Mouse (Mus musculus): ENCODE measurements around the gene Llgl2. TPM values are rescaled to one million over a fixed set of nuclear protein-coding genes. Genes with fewer than 3 reads are reported as not detected.

Gene Llgl2
- polyA plus RNA-seq, 1 experiment from 2014 or later, result 1.3 TPM

DNA sequence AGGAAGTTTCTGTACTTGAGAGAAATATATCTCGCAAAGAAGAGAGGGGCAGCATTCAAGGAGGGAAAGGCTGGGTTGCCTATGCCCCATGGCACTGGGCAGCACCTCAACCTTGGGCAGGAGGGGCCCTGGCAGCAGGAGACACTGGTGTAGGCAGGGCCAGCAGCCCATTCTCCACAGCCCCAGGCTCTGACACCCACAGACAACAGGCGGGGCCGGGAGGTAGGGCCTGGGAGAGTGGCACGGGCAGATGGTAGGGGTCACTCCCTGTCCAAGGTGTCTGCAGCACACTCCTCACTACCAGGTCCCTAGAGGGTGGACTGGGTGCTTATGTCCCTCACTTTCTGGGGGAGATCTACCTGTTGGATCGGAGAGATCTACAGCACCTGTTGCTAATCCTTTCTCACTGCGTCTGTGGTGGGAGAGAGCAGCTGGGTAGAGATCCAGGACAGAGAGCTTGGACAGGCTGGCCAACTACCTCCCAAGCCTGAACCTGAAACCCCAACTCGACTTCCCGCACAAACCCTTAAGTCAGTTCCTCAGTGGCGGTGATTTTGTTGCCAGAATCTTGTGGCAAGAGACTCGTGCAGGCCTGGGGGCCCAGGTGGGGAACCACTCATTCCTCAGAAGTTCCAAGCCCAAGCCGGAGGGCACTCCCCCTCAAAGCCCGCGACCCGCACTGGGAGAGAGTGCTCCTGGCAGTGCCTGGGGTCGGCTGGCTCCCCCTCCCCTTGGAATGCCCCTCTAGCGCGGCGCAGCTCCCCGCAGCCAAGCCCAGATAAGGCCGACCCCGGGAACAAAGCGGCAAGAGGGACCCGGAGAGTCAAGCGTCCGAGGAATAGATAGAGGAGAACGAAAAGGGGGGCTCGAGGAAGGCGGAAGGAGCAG, 11.1 kb upstream of the Llgl2 start:
- Histone ChIP-seq H3K27ac (ENCODE audit: low read depth, low read length) (peak overlapping the region; percentile 53), H3K36me3 (ENCODE audit: control insufficient read depth, insufficient read depth, low read length) (no peaks in the 10 kb centered on the region), H3K9ac (ENCODE audit: low read depth, low read length) (peak overlapping the region; percentile 63), H3K9me3 (ENCODE audit: control insufficient read depth, low read length) (no peaks in the 10 kb centered on the region), H3K4me3 (ENCODE audit: low read length) (peak overlapping the region; percentile 91), H3K4me2 (ENCODE audit: low read length) (peak overlapping the region; percentile 98), H3K4me1 (ENCODE audit: control insufficient read depth, insufficient read depth, low read depth, low read length) (peaks cover 53% of the 10 kb centered on the region), H3K27me3 (replicated peaks; ENCODE audit: control insufficient read depth, insufficient read depth, low read length) (no peaks in the 10 kb centered on the region)
- 2% methylated on average over 25 of the region's 28 CpGs for WGBS
- peak; percentile 3; the same call in 1 of the 2 replicates for ATAC-seq

DNA sequence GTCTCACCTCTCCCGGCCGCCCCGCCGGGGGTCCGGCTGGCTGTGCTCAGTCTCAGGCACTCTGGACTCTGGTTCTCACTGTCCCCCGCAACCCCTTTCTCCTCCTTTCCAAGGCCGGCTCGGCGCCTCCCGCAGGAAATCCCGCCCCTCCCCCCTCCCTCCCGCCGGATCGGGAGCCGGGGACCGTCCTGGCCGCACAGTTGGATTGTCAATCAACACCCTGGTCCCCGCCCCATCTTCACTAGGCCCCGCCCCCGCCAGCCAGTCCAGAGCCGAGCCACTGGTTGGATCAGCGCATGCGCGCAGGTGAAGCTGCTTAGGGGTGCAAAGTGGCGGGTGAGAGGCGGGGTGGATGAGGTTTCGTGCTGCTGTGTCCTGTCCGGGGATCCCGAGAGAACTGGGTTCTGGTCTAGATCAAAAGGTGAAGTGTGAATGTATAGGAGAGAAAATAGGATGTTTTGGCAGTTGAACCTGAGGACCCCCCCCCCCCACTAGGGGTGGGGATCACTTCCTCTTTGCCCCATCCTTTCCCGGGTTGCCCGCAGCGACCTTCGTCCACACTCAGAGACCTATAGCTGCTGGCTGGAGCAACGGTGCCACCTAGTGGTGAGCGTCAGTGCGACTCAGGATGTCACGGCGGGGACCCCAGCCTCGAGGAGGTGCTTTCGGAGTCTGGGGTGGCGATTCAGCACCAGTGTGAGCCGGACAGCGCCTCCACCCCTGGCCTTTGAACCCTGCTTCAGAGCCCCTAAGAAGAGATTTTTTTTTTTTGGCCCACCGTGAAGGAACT, 10.1 kb upstream of the Llgl2 start, which contains the start of gene Caskin2:
Gene Caskin2 (minus strand): TSS at position 133 of the 790 bp plus-strand sequence.
- Histone ChIP-seq H3K27ac (ENCODE audit: low read depth, low read length) (peak within 1 kb of the TSS; percentile 78), H3K4me1 (ENCODE audit: control insufficient read depth, insufficient read depth, low read depth, low read length) (peaks cover 44% of the 10 kb centered on the region), H3K4me3 (ENCODE audit: low read length) (peak within 1 kb of the TSS; percentile 91), H3K4me2 (ENCODE audit: low read length) (peak within 1 kb of the TSS; percentile 98), H3K27me3 (replicated peaks; ENCODE audit: control insufficient read depth, insufficient read depth, low read length) (no peaks in the 10 kb centered on the region), H3K36me3 (ENCODE audit: control insufficient read depth, insufficient read depth, low read length) (no peaks in the 10 kb centered on the region), H3K9ac (ENCODE audit: low read depth, low read length) (peak within 1 kb of the TSS; percentile 92), H3K9me3 (ENCODE audit: control insufficient read depth, low read length) (no peaks in the 10 kb centered on the region)
- under 1% methylated on average over 40 of the region's 44 CpGs for WGBS
- ATAC-seq, result peak; percentile 87

DNA sequence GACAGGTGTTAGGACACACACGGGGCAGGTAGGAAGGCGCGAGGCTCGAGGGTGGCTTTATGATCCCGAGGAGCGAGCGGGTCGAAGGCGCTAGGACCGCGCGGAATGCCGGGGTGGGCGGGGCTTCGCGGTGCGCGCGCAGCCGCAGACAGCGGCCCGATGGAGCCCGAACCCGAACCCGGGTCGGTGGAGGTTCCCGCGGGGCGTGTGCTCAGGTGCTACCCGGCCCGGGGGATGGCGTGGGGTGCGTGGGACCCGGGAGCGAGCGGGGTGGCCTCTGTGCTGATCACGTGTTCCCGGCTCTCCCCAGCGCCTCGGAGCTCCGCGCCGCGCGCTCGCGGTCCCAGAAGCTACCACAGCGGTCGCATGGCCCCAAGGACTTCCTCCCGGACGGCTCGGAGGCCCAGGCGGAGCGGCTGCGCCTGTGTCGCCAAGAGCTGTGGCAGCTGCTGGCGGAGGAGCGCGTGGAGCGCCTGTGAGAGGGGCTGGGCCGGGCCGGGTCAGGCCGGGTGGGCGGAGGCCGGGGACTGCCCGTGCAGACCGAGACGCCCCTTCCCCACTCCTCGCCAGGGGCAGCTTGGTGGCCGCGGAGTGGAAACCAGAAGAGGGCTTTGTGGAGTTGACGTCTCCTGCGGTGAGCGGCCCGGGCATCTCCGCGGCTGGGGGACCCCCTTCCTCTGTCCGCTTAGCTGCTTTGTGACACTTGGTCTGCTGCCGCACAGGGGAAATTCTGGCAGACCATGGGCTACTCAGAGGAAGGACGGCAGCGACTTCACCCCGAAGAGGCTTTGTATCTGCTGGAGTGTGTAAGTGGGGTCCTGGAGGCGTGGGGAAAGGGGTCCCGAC, 9.0 kb upstream of the Llgl2 start, which contains the start of gene Tsen54:
Gene Tsen54 (plus strand): TSS at position 120 of the 846 bp plus-strand sequence.
- under 1% methylated on average over 64 of the region's 84 CpGs for WGBS
- Histone ChIP-seq H3K36me3 (ENCODE audit: control insufficient read depth, insufficient read depth, low read length) (peaks cover under 1% of the 10 kb centered on the region), H3K4me2 (ENCODE audit: low read length) (peak within 1 kb of the TSS; percentile 98), H3K4me3 (ENCODE audit: low read length) (peak within 1 kb of the TSS; percentile 91), H3K9ac (ENCODE audit: low read depth, low read length) (peak within 1 kb of the TSS; percentile 92), H3K27me3 (replicated peaks; ENCODE audit: control insufficient read depth, insufficient read depth, low read length) (no peaks in the 10 kb centered on the region), H3K9me3 (ENCODE audit: control insufficient read depth, low read length) (no peaks in the 10 kb centered on the region), H3K4me1 (ENCODE audit: control insufficient read depth, insufficient read depth, low read depth, low read length) (peaks cover 33% of the 10 kb centered on the region), H3K27ac (ENCODE audit: low read depth, low read length) (peak within 1 kb of the TSS; percentile 78)
- ATAC-seq, result peak; percentile 55

DNA sequence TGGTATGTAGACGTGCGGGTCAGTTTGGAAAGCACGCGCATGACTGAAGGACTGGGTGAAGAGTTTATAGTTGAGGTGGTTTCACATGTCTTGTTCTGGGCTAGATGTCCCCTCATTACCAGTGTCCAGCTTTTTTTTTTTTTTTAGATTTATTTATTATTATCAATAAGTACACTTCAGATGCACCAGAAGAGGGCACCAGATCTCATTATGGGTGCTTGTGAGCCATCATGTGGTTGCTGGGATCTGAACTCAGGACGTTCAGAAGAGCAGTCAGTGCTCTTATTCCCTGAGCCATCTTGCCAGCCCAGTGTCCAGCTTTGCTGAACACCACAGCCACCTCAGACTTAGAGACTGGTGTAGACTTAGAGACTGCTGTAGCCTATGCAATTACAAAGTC, 6.5 kb upstream of the Llgl2 start:
- H3K27ac ChIP-seq (ENCODE audit: low read depth, low read length), result no peak overlapping the region
- H3K27me3 ChIP-seq (replicated peaks; ENCODE audit: control insufficient read depth, insufficient read depth, low read length), result no peaks in the 10 kb centered on the region
- H3K4me3 ChIP-seq (ENCODE audit: low read length), result no peak overlapping the region
- no peaks in the 10 kb centered on the region for H3K9me3 ChIP-seq (ENCODE audit: control insufficient read depth, low read length)
- H3K4me1 ChIP-seq (ENCODE audit: control insufficient read depth, insufficient read depth, low read depth, low read length), result peaks cover 24% of the 10 kb centered on the region
- no peak overlapping the region for H3K4me2 ChIP-seq (ENCODE audit: low read length)
- peaks cover 14% of the 10 kb centered on the region for H3K36me3 ChIP-seq (ENCODE audit: control insufficient read depth, insufficient read depth, low read length)
- ATAC-seq, result no peak
- no peak overlapping the region for H3K9ac ChIP-seq (ENCODE audit: low read depth, low read length)
- 91% methylated on average over 5 of the region's 5 CpGs for WGBS

DNA sequence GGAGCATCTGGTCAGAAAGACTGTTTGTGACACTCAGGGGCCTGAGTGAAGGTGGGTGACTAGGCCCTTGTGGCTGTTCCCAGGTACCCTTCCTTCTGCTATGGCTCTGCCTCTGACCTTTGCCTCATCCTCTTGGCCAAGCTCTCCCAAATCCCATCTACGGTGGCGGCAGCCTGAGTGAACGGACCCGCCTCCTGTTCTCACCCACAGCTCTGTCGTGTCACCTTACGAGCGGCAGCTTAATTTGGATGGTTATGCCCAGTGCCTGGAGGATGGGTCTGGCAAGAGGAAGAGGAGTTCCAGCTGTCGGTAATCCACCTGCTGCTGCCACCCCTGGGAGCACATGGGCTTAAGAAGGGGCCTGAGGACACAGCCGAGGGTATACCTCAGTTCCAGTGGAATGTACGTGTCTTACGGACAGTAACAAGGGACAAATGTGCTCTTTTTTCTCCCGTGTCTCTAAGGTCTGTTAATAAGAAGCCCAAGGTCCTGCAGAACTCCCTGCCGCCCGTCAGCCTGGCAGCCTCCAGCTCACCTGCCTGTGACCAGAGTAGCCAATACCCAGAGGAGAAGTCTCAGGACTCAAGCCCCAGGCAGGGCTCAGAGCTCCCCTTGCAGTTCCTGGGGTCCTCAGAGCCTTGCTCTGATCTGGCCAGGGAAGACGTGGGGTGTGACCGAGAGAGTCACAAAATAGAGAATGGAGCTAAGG, 3.8 kb upstream of the Llgl2 start:
- Histone ChIP-seq H3K36me3 (ENCODE audit: control insufficient read depth, insufficient read depth, low read length) (peaks cover 14% of the 10 kb centered on the region), H3K9ac (ENCODE audit: low read depth, low read length) (no peak overlapping the region), H3K9me3 (ENCODE audit: control insufficient read depth, low read length) (no peaks in the 10 kb centered on the region), H3K4me1 (ENCODE audit: control insufficient read depth, insufficient read depth, low read depth, low read length) (peaks cover 23% of the 10 kb centered on the region), H3K27ac (ENCODE audit: low read depth, low read length) (no peak overlapping the region), H3K4me2 (ENCODE audit: low read length) (no peak overlapping the region), H3K27me3 (replicated peaks; ENCODE audit: control insufficient read depth, insufficient read depth, low read length) (peaks cover 14% of the 10 kb centered on the region), H3K4me3 (ENCODE audit: low read length) (no peak overlapping the region)
- WGBS, result 92% methylated on average over 16 of the region's 16 CpGs
- ATAC-seq, result no peak

- H3K27ac ChIP-seq (ENCODE audit: low read depth, low read length), result no peak overlapping the region
- no peak overlapping the region for H3K9ac ChIP-seq (ENCODE audit: low read depth, low read length)
Measured at GRCm38 (mm10) chr11:115821001-115821400, 2.8 kb upstream of the Llgl2 start.

GRCm38 (mm10) chr11:115824813-115825212, 964 bp downstream of the Llgl2 start:
- Histone ChIP-seq H3K4me2 (ENCODE audit: low read length) (peak overlapping the region; percentile 99), H3K4me3 (ENCODE audit: low read length) (no peak overlapping the region; the same call in 1 of the 2 replicates), H3K9me3 (ENCODE audit: control insufficient read depth, low read length) (no peaks in the 10 kb centered on the region), H3K27me3 (replicated peaks; ENCODE audit: control insufficient read depth, insufficient read depth, low read length) (peaks cover 25% of the 10 kb centered on the region), H3K9ac (ENCODE audit: low read depth, low read length) (no peak overlapping the region), H3K27ac (ENCODE audit: low read depth, low read length) (no peak overlapping the region), H3K4me1 (ENCODE audit: control insufficient read depth, insufficient read depth, low read depth, low read length) (peaks cover 12% of the 10 kb centered on the region), H3K36me3 (ENCODE audit: control insufficient read depth, insufficient read depth, low read length) (peaks cover 14% of the 10 kb centered on the region)
- ATAC-seq, result no peak
- WGBS, result 17% methylated on average over 11 of the region's 11 CpGs

More at GRCm38 (mm10) chr11:115821001-115821400, 2.8 kb upstream of the Llgl2 start:
- 85% methylated on average over 4 of the region's 4 CpGs for WGBS
- Histone ChIP-seq H3K4me3 (ENCODE audit: low read length) (no peak overlapping the region), H3K4me1 (ENCODE audit: control insufficient read depth, insufficient read depth, low read depth, low read length) (peaks cover 14% of the 10 kb centered on the region), H3K9me3 (ENCODE audit: control insufficient read depth, low read length) (no peaks in the 10 kb centered on the region), H3K4me2 (ENCODE audit: low read length) (no peak overlapping the region), H3K27me3 (replicated peaks; ENCODE audit: control insufficient read depth, insufficient read depth, low read length) (peaks cover 21% of the 10 kb centered on the region), H3K36me3 (ENCODE audit: control insufficient read depth, insufficient read depth, low read length) (peaks cover 14% of the 10 kb centered on the region)
- no peak for ATAC-seq

GRCm38 (mm10) chr11:115826487-115826886, 2.6 kb downstream of the Llgl2 start:
- Histone ChIP-seq H3K27me3 (replicated peaks; ENCODE audit: control insufficient read depth, insufficient read depth, low read length) (peaks cover 31% of the 10 kb centered on the region), H3K9me3 (ENCODE audit: control insufficient read depth, low read length) (no peaks in the 10 kb centered on the region), H3K4me2 (ENCODE audit: low read length) (no peak overlapping the region), H3K4me1 (ENCODE audit: control insufficient read depth, insufficient read depth, low read depth, low read length) (peaks cover 12% of the 10 kb centered on the region), H3K27ac (ENCODE audit: low read depth, low read length) (no peak overlapping the region), H3K36me3 (ENCODE audit: control insufficient read depth, insufficient read depth, low read length) (0 out of 2 replicates have a peak, but pooled peaks cover 1% of the 10 kb centered on the region), H3K9ac (ENCODE audit: low read depth, low read length) (no peak overlapping the region), H3K4me3 (ENCODE audit: low read length) (no peak overlapping the region)
- WGBS, result 45% methylated on average over 5 of the region's 5 CpGs
- no peak for ATAC-seq

All from hindbrain, embryonic 16.5 days (tissue).